Mouse (Mus musculus) spleen, adult 12 weeks (tissue): ENCODE data around the gene Snrpb.

ENCODE experiments used
- DNase-seq: peaks from one replicate; pipeline ENCODE4 v3.0.0; 2022; ENCODE audit warnings: low spot score

Snrpb gene

GRCm38 (mm10) chr2:130143011-130143410 lies 36.2 kb downstream of the Snrpb start:
- DNase-seq = no peak

- no peak for DNase-seq
These were observed 49.5 kb downstream of the Snrpb start for GRCm38 (mm10) chr2:130129687-130130086.

- DNase-seq = no peak
These were observed 53.1 kb downstream of the Snrpb start for GRCm38 (mm10) chr2:130126073-130126472.

- DNase-seq = no peak
These were observed 53.7 kb downstream of the Snrpb start for GRCm38 (mm10) chr2:130125279-130126059.
